Mouse (Mus musculus): ENCODE data around the gene Vps52.
"Not testable (repeated sequence)": the region's sequence is repeated elsewhere in the genome, so short reads cannot be mapped to it uniquely, and the experiment has no call there.

The Vps52 gene

GRCm38 (mm10) chr17:33965846-33966550 is 10.4 kb downstream of the Vps52 start:
- no peak for DNase-seq (ENCODE audit: low spot score in 2 of 2)

- peak; percentile 77 to 89 for DNase-seq (ENCODE audit: low spot score in 2 of 2)
These were observed 12.9 kb downstream of the Vps52 start for GRCm38 (mm10) chr17:33968489-33968888.

- no peak for DNase-seq (ENCODE audit: low spot score in 2 of 2)
These were observed 13.3 kb downstream of the Vps52 start for GRCm38 (mm10) chr17:33968927-33969326.

- no peak for DNase-seq (ENCODE audit: low spot score in 2 of 2)
These were observed 13.8 kb downstream of the Vps52 start for GRCm38 (mm10) chr17:33969394-33969793.

- DNase-seq (ENCODE audit: low spot score in 2 of 2), result no peak
These were observed 17.1 kb downstream of the Vps52 start for GRCm38 (mm10) chr17:33972691-33973090.

- no peak for DNase-seq (ENCODE audit: low spot score in 2 of 2)
These were observed 18.0 kb downstream of the Vps52 start for GRCm38 (mm10) chr17:33973572-33973971.

GRCm38 (mm10) chr17:33977861-33978557 is 22.4 kb downstream of the Vps52 start:
- no peak for DNase-seq (ENCODE audit: low spot score in 2 of 2)

GRCm38 (mm10) chr17:33978631-33979031 is 23.0 kb downstream of the Vps52 start:
- DNase-seq (ENCODE audit: low spot score in 2 of 2), result peak; percentile 77 to 86

- DNase-seq (ENCODE audit: low spot score in 2 of 2), result no peak
These were observed 24.0 kb downstream of the Vps52 start for GRCm38 (mm10) chr17:33979512-33980050.

- DNase-seq (ENCODE audit: low spot score in 2 of 2), result no peak
These were observed 24.8 kb downstream of the Vps52 start for GRCm38 (mm10) chr17:33980181-33981035.

GRCm38 (mm10) chr17:33981192-33981909 is 25.7 kb downstream of the Vps52 start:
- peak; percentile 82 to 87 for DNase-seq (ENCODE audit: low spot score in 2 of 2)

- DNase-seq (ENCODE audit: low spot score in 2 of 2), result peak; percentile 71 to 91
These were observed 26.5 kb downstream of the Vps52 start for GRCm38 (mm10) chr17:33982136-33982535.

- peak; percentile 59 to 87 for DNase-seq (ENCODE audit: low spot score in 2 of 2)
These were observed 36.4 kb downstream of the Vps52 start for GRCm38 (mm10) chr17:33991788-33992664.

GRCm38 (mm10) chr17:33994959-33995358 is 39.3 kb downstream of the Vps52 start:
- no peak for DNase-seq (ENCODE audit: low spot score in 2 of 2)

- no peak for DNase-seq (ENCODE audit: low spot score in 2 of 2)
These were observed 40.0 kb downstream of the Vps52 start for GRCm38 (mm10) chr17:33995651-33996050.

- DNase-seq (ENCODE audit: low spot score in 2 of 2), result not testable (repeated sequence)
These were observed 41.4 kb downstream of the Vps52 start for GRCm38 (mm10) chr17:33997025-33997424.

- DNase-seq (ENCODE audit: low spot score in 2 of 2), result not testable (repeated sequence)
These were observed 43.1 kb downstream of the Vps52 start for GRCm38 (mm10) chr17:33998697-33999096.

- DNase-seq (ENCODE audit: low spot score in 2 of 2), result peak in 1 of 2 experiments; percentile 78
These were observed 43.9 kb downstream of the Vps52 start for GRCm38 (mm10) chr17:33999341-34000149.

- peak; percentile 89 to 94 for DNase-seq (ENCODE audit: low spot score in 2 of 2)
These were observed 44.5 kb downstream of the Vps52 start, which contains the start of gene H2-K1 for GRCm38 (mm10) chr17:34000150-34000537. H2-K1 (minus strand) TSS chr17:34000347.

Data from spleen, postnatal 4 days (tissue).